Mouse (Mus musculus) CD4-positive, CD25-positive, alpha-beta regulatory T cell, adult 4 months (primary cell): ENCODE results near the gene Chrm3. TPM values are rescaled to one million over a fixed set of nuclear protein-coding genes. Genes with fewer than 3 reads are reported as not detected.

ENCODE experiments used
- ATAC-seq: one replicate; pipeline ENCODE4 v1.8.0; 2017
- polyA plus RNA-seq, 2 experiments: library from polyadenylated mRNA; unstranded; fragments of 100-300 nt; shearing (Covaris generic); gene quantifications; one replicate each; pipeline ENCODE4 v1.2.1; 2017

The Chrm3 gene
- polyA plus RNA-seq, 2 experiments from 2014 or later = 0.43 to 0.54 TPM

GRCm38 (mm10) chr13:10066829-10067618, 293.6 kb downstream of the Chrm3 start:
- peak; percentile 14 for ATAC-seq

GRCm38 (mm10) chr13:10065776-10066175, 294.9 kb downstream of the Chrm3 start:
- ATAC-seq = peak; percentile 91

GRCm38 (mm10) chr13:10062681-10063080, 298.0 kb downstream of the Chrm3 start:
- ATAC-seq = peak; percentile 9

GRCm38 (mm10) chr13:10058993-10059392, 301.7 kb downstream of the Chrm3 start:
- peak; percentile 76 for ATAC-seq

- ATAC-seq = no peak
These were observed 302.9 kb downstream of the Chrm3 start for GRCm38 (mm10) chr13:10057644-10058198.

- no peak for ATAC-seq
These were observed 306.6 kb downstream of the Chrm3 start for GRCm38 (mm10) chr13:10054086-10054485.

- ATAC-seq = no peak
These were observed 307.3 kb downstream of the Chrm3 start for GRCm38 (mm10) chr13:10053301-10053889.

GRCm38 (mm10) chr13:10045651-10046350, 314.8 kb downstream of the Chrm3 start:
- ATAC-seq = no peak

- ATAC-seq = peak; percentile 87
These were observed 316.6 kb downstream of the Chrm3 start for GRCm38 (mm10) chr13:10044084-10044483.

- no peak for ATAC-seq
These were observed 326.9 kb downstream of the Chrm3 start for GRCm38 (mm10) chr13:10033570-10034399.

- ATAC-seq = no peak
These were observed 329.1 kb downstream of the Chrm3 start for GRCm38 (mm10) chr13:10031547-10031946.

- no peak for ATAC-seq
These were observed 330.7 kb downstream of the Chrm3 start for GRCm38 (mm10) chr13:10029944-10030343.

- ATAC-seq = no peak
These were observed 335.5 kb downstream of the Chrm3 start for GRCm38 (mm10) chr13:10025134-10025533.

- ATAC-seq = no peak
These were observed 337.5 kb downstream of the Chrm3 start for GRCm38 (mm10) chr13:10023112-10023511.

- no peak for ATAC-seq
These were observed 341.4 kb downstream of the Chrm3 start for GRCm38 (mm10) chr13:10019252-10019651.

- ATAC-seq = no peak
These were observed 357.7 kb downstream of the Chrm3 start for GRCm38 (mm10) chr13:10002916-10003315.

GRCm38 (mm10) chr13:9997664-9998328, 362.9 kb downstream of the Chrm3 start:
- no peak for ATAC-seq

- ATAC-seq = no peak
These were observed 364.8 kb downstream of the Chrm3 start for GRCm38 (mm10) chr13:9995852-9996251.

- ATAC-seq = no peak
These were observed 367.1 kb downstream of the Chrm3 start for GRCm38 (mm10) chr13:9993571-9993970.

- ATAC-seq = no peak
These were observed 368.0 kb downstream of the Chrm3 start for GRCm38 (mm10) chr13:9992640-9993039.

GRCm38 (mm10) chr13:9985648-9986047, 375.0 kb downstream of the Chrm3 start:
- no peak for ATAC-seq

- no peak for ATAC-seq
These were observed 377.4 kb downstream of the Chrm3 start for GRCm38 (mm10) chr13:9983293-9983692.
